Mouse (Mus musculus): ENCODE results near the gene Cln3. TPM values are rescaled to one million over a fixed set of nuclear protein-coding genes. Genes with fewer than 3 reads are reported as not detected.
A peak's percentile ranks its signal among the peaks of the same experiment; 100 is the strongest.

The Cln3 gene
- polyA plus RNA-seq, 2 experiments, result 34.6 to 55.4 TPM

- peak overlapping the region; percentile 91 for H3K4me2 ChIP-seq (replicated peaks; ENCODE audit: low read depth, low read length, severe bottlenecking)
- peak overlapping the region; percentile 73; the same call in 1 of the 2 replicates for H3K27ac ChIP-seq (replicated peaks; ENCODE audit: low read depth, low read length)
- no peaks in the 10 kb centered on the region for H3K27me3 ChIP-seq (ENCODE audit: control insufficient read depth, insufficient read depth, low read length)
- peak overlapping the region; percentile 46 for H3K4me3 ChIP-seq (replicated peaks; ENCODE audit: low read length)
- H3K36me3 ChIP-seq (ENCODE audit: control insufficient read depth, insufficient read depth, low read length), result peaks cover 13% of the 10 kb centered on the region
- 59% methylated on average over 6 of the region's 6 CpGs for WGBS
- H3K9me3 ChIP-seq (ENCODE audit: control insufficient read depth, low read length), result no peaks in the 10 kb centered on the region
- H3K4me1 ChIP-seq (ENCODE audit: control insufficient read depth, insufficient read depth, low read length), result peaks cover 7% of the 10 kb centered on the region; the same call in 1 of the 2 replicates
- no peak for DNase-seq (ENCODE audit: low spot score)
- ATAC-seq (ENCODE audit: low FRiP score, low read depth), result no peak
- TF ChIP-seq POLR2A (IDR thresholded peaks at IDR 0.05; ENCODE audit: borderline replicate concordance, extremely low read depth, insufficient read depth, insufficient read length), result no peak
- peak overlapping the region; percentile 51; the same call in 1 of the 2 replicates for H3K9ac ChIP-seq (ENCODE audit: low read depth, low read length, severe bottlenecking)
Measured at GRCm38 (mm10) chr7:126583761-126584160, 1.9 kb downstream of the Cln3 start.

GRCm38 (mm10) chr7:126583251-126583709, 2.3 kb downstream of the Cln3 start:
- ATAC-seq (ENCODE audit: low FRiP score, low read depth) (peak; percentile 94), DNase-seq (ENCODE audit: low spot score) (peak; percentile 93)
- WGBS, result under 1% methylated on average over 22 of the region's 22 CpGs
- peak overlapping the region; percentile 51 for H3K9ac ChIP-seq (ENCODE audit: low read depth, low read length, severe bottlenecking)
- H3K4me3 ChIP-seq (replicated peaks; ENCODE audit: low read length), result peak overlapping the region; percentile 46
- H3K9me3 ChIP-seq (ENCODE audit: control insufficient read depth, low read length), result no peaks in the 10 kb centered on the region
- peak overlapping the region; percentile 73 for H3K27ac ChIP-seq (replicated peaks; ENCODE audit: low read depth, low read length)
- H3K4me2 ChIP-seq (replicated peaks; ENCODE audit: low read depth, low read length, severe bottlenecking), result peak overlapping the region; percentile 91
- no peaks in the 10 kb centered on the region for H3K27me3 ChIP-seq (ENCODE audit: control insufficient read depth, insufficient read depth, low read length)
- peaks cover 18% of the 10 kb centered on the region for H3K36me3 ChIP-seq (ENCODE audit: control insufficient read depth, insufficient read depth, low read length)
- 0 out of 2 replicates have a peak, but pooled peaks have one; percentile 20 for TF ChIP-seq POLR2A (IDR thresholded peaks at IDR 0.05; ENCODE audit: borderline replicate concordance, extremely low read depth, insufficient read depth, insufficient read length)
- H3K4me1 ChIP-seq (ENCODE audit: control insufficient read depth, insufficient read depth, low read length), result peaks cover 7% of the 10 kb centered on the region; the same call in 1 of the 2 replicates

GRCm38 (mm10) chr7:126582759-126583158, 2.9 kb downstream of the Cln3 start:
- H3K4me1 ChIP-seq (ENCODE audit: control insufficient read depth, insufficient read depth, low read length), result peaks cover 7% of the 10 kb centered on the region; the same call in 1 of the 2 replicates
- peak; percentile 67 for ATAC-seq (ENCODE audit: low FRiP score, low read depth)
- peak overlapping the region; percentile 73 for H3K27ac ChIP-seq (replicated peaks; ENCODE audit: low read depth, low read length)
- DNase-seq (ENCODE audit: low spot score), result no peak
- TF ChIP-seq POLR2A (IDR thresholded peaks at IDR 0.05; ENCODE audit: borderline replicate concordance, extremely low read depth, insufficient read depth, insufficient read length), result no peak
- no peaks in the 10 kb centered on the region for H3K27me3 ChIP-seq (ENCODE audit: control insufficient read depth, insufficient read depth, low read length)
- H3K4me2 ChIP-seq (replicated peaks; ENCODE audit: low read depth, low read length, severe bottlenecking), result peak overlapping the region; percentile 91
- H3K36me3 ChIP-seq (ENCODE audit: control insufficient read depth, insufficient read depth, low read length), result peaks cover 23% of the 10 kb centered on the region
- peak overlapping the region; percentile 46 for H3K4me3 ChIP-seq (replicated peaks; ENCODE audit: low read length)
- WGBS, result 1% methylated on average over 20 of the region's 20 CpGs
- H3K9me3 ChIP-seq (ENCODE audit: control insufficient read depth, low read length), result no peaks in the 10 kb centered on the region
- peak overlapping the region; percentile 51 for H3K9ac ChIP-seq (ENCODE audit: low read depth, low read length, severe bottlenecking)

- no peak overlapping the region for H3K4me3 ChIP-seq (replicated peaks; ENCODE audit: low read length)
- no peaks in the 10 kb centered on the region for H3K27me3 ChIP-seq (ENCODE audit: control insufficient read depth, insufficient read depth, low read length)
- DNase-seq (ENCODE audit: low spot score) (no peak), ATAC-seq (ENCODE audit: low FRiP score, low read depth) (no peak)
- H3K36me3 ChIP-seq (ENCODE audit: control insufficient read depth, insufficient read depth, low read length), result peaks cover 26% of the 10 kb centered on the region
- H3K27ac ChIP-seq (replicated peaks; ENCODE audit: low read depth, low read length), result no peak overlapping the region
- H3K4me1 ChIP-seq (ENCODE audit: control insufficient read depth, insufficient read depth, low read length), result peaks cover 7% of the 10 kb centered on the region; the same call in 1 of the 2 replicates
- H3K4me2 ChIP-seq (replicated peaks; ENCODE audit: low read depth, low read length, severe bottlenecking), result no peak overlapping the region
- H3K9me3 ChIP-seq (ENCODE audit: control insufficient read depth, low read length), result no peaks in the 10 kb centered on the region
- 92% methylated on average over 6 of the region's 6 CpGs for WGBS
- TF ChIP-seq POLR2A (IDR thresholded peaks at IDR 0.05; ENCODE audit: borderline replicate concordance, extremely low read depth, insufficient read depth, insufficient read length), result no peak
- H3K9ac ChIP-seq (ENCODE audit: low read depth, low read length, severe bottlenecking), result no peak overlapping the region
Measured at GRCm38 (mm10) chr7:126581661-126582060, 4.0 kb downstream of the Cln3 start.

GRCm38 (mm10) chr7:126579172-126579571, 6.4 kb downstream of the Cln3 start:
- no peak overlapping the region for H3K27ac ChIP-seq (replicated peaks; ENCODE audit: low read depth, low read length)
- WGBS, result 43% methylated on average over 7 of the region's 8 CpGs
- no peaks in the 10 kb centered on the region for H3K27me3 ChIP-seq (ENCODE audit: control insufficient read depth, insufficient read depth, low read length)

More at GRCm38 (mm10) chr7:126579172-126579571, 6.4 kb downstream of the Cln3 start:
- Histone ChIP-seq H3K9ac (ENCODE audit: low read depth, low read length, severe bottlenecking) (no peak overlapping the region), H3K9me3 (ENCODE audit: control insufficient read depth, low read length) (no peaks in the 10 kb centered on the region), H3K36me3 (ENCODE audit: control insufficient read depth, insufficient read depth, low read length) (peaks cover 42% of the 10 kb centered on the region), H3K4me1 (ENCODE audit: control insufficient read depth, insufficient read depth, low read length) (peaks cover 7% of the 10 kb centered on the region; the same call in 1 of the 2 replicates), H3K4me2 (replicated peaks; ENCODE audit: low read depth, low read length, severe bottlenecking) (no peak overlapping the region), H3K4me3 (replicated peaks; ENCODE audit: low read length) (no peak overlapping the region)
- no peak for TF ChIP-seq POLR2A (IDR thresholded peaks at IDR 0.05; ENCODE audit: borderline replicate concordance, extremely low read depth, insufficient read depth, insufficient read length)
- no peak for ATAC-seq (ENCODE audit: low FRiP score, low read depth)
- DNase-seq (ENCODE audit: low spot score), result peak; percentile 31
